Mouse (Mus musculus): ENCODE measurements around the gene Gm20388.

Gene Gm20388

GRCm38 (mm10) chr8:123292785-123293184, 3382.1 kb downstream of the Gm20388 start:
- DNase-seq, result no peak

GRCm38 (mm10) chr8:123298301-123298700, 3387.7 kb downstream of the Gm20388 start:
- DNase-seq, result no peak

- no peak for DNase-seq
Observed at GRCm38 (mm10) chr8:123308738-123309137, 3398.1 kb downstream of the Gm20388 start.

GRCm38 (mm10) chr8:123317781-123318466, 3407.3 kb downstream of the Gm20388 start:
- no peak for DNase-seq

- peak; percentile 94 to 95 for DNase-seq
Observed at GRCm38 (mm10) chr8:123318467-123318911, 3407.8 kb downstream of the Gm20388 start, which contains the start of gene Fanca. TSS of gene Fanca (minus strand) at chr8:123318576.

- no peak for DNase-seq
Observed at GRCm38 (mm10) chr8:123319522-123320164, 3409.0 kb downstream of the Gm20388 start.

GRCm38 (mm10) chr8:123328552-123328951, 3417.9 kb downstream of the Gm20388 start:
- no peak for DNase-seq

- DNase-seq, result no peak
Observed at GRCm38 (mm10) chr8:123329350-123329749, 3418.7 kb downstream of the Gm20388 start.

GRCm38 (mm10) chr8:123329961-123330360, 3419.3 kb downstream of the Gm20388 start:
- DNase-seq, result no peak

- DNase-seq, result no peak
Observed at GRCm38 (mm10) chr8:123330701-123331100, 3420.1 kb downstream of the Gm20388 start.

GRCm38 (mm10) chr8:123331301-123331700, 3420.7 kb downstream of the Gm20388 start:
- DNase-seq, result no peak

GRCm38 (mm10) chr8:123331810-123332209, 3421.2 kb downstream of the Gm20388 start:
- DNase-seq, result no peak

GRCm38 (mm10) chr8:123332262-123333090, 3421.8 kb downstream of the Gm20388 start, which contains the start of gene Spire2:
TSS of gene Spire2 (plus strand) at chr8:123332713.
- DNase-seq, result peak; percentile 62 to 70

- no peak for DNase-seq
Observed at GRCm38 (mm10) chr8:123333091-123333587, 3422.5 kb downstream of the Gm20388 start.

GRCm38 (mm10) chr8:123333864-123334263, 3423.2 kb downstream of the Gm20388 start:
- no peak for DNase-seq

- DNase-seq, result no peak
Observed at GRCm38 (mm10) chr8:123334467-123334866, 3423.8 kb downstream of the Gm20388 start.

- DNase-seq, result no peak
Observed at GRCm38 (mm10) chr8:123337475-123337874, 3426.8 kb downstream of the Gm20388 start.

GRCm38 (mm10) chr8:123340071-123340470, 3429.4 kb downstream of the Gm20388 start:
- no peak for DNase-seq

GRCm38 (mm10) chr8:123341040-123342015, 3430.7 kb downstream of the Gm20388 start:
- DNase-seq, result no peak

GRCm38 (mm10) chr8:123342253-123342652, 3431.6 kb downstream of the Gm20388 start:
- DNase-seq, result no peak

- DNase-seq, result no peak
Observed at GRCm38 (mm10) chr8:123342911-123343310, 3432.3 kb downstream of the Gm20388 start.

- no peak for DNase-seq
Observed at GRCm38 (mm10) chr8:123343422-123343821, 3432.8 kb downstream of the Gm20388 start.
